Mouse (Mus musculus) liver, embryonic 14.5 days (tissue): ENCODE measurements around the gene S100a14.

ENCODE experiments used
- CTCF ChIP-seq: IDR thresholded peaks from 2 replicates; pipeline ENCODE4 v1.5.1; 2016; ENCODE audit warnings: antibody characterized with exemption, low read depth, control low read depth
- EP300 ChIP-seq: IDR thresholded peaks from 2 replicates; pipeline ENCODE4 v1.6.1; 2016; ENCODE audit warnings: antibody characterized with exemption, low read depth

DNA sequence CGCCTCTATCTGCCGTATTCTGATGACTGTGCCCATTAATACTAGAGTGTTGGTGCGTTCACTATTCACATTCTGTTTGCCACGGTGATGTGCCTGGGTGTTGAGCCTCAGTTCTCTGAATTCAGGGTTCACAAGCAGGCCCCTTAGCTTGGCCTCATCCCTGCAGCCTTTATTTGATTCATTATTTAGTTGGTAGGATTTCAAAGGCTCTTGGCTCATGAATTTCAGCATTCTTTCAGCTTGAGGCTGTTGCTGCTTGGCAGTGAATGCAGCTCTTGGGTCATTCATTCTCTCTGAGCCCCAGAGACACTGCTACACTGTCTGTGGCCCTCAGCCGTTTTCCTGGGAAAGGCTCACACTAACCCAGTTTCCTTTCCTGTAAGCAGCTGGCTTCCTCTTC, 29.3 kb downstream of the S100a14 start:
- TF ChIP-seq CTCF: no peak
- no peak for TF ChIP-seq EP300
